ENCODE assay signal across 10 mouse cellular contexts in the genomic region with DNA sequence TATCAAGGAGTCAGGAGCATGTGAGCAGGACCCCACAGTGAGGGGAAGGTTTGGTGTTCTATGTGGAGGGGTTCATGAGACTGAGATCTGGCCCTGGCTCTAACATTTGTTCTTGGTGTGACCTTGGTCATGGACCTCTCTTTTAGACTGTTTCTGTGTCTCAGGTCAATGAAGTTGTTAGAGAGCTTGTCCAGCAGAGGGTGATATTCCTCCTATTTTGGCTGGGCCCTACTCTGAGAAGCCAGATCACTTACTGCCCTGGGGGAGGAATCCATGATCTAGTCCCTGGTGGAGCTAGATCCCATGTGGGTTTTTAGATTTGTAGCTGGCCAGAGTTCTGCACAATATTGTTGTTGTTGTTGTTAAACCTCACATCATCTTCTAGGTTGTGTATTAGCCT. TPM values are rescaled to one million over a fixed set of nuclear protein-coding genes. Genes with fewer than 3 reads are reported as not detected.
A peak's percentile ranks its signal among the peaks of the same experiment; 100 is the strongest.
DNase-seq lines count a peak whose midpoint lies in the region; ATAC-seq lines count a peak whose summit lies in the region.
"Had no signal": no experiment of that assay in that cellular context is flagged by ENCODE, and none has a peak within 500 bp of the region (broad histone marks: within the 10 kb centered on the region; RNA-seq: fewer than 3 reads in every experiment).

No protein-coding gene starts in this region.

- no peak overlapping the region for H3K4me3 ChIP-seq in forebrain, embryonic 16.5 days (replicated peaks; ENCODE audit: low read length)

- no peak overlapping the region for H3K9ac ChIP-seq in forebrain, embryonic 16.5 days (replicated peaks; ENCODE audit: low read depth, low read length)

- peak; percentile 60 for ATAC-seq in neutrophil, adult 5-6 weeks (ENCODE audit: extremely low read depth, insufficient number of reproducible peaks, low FRiP score, poor library complexity, severe bottlenecking)
- ATAC-seq in forebrain, embryonic 16.5 days = no peak

- no peak overlapping the region for H3K27ac ChIP-seq in forebrain, embryonic 16.5 days (ENCODE audit: low read length)

- H3K4me2 ChIP-seq in forebrain, embryonic 16.5 days (ENCODE audit: low read length) = no peak overlapping the region

- no peaks in the 10 kb centered on the region for H3K36me3 ChIP-seq in forebrain, embryonic 16.5 days (ENCODE audit: control insufficient read depth, insufficient read depth)

- no peaks in the 10 kb centered on the region for H3K27me3 ChIP-seq in forebrain, embryonic 16.5 days (replicated peaks; ENCODE audit: control insufficient read depth, insufficient read depth, low read length)

- DNase-seq in gastrocnemius, adult 18-20 months (ENCODE audit: low spot score) = peak; percentile 32
- DNase-seq in gastrocnemius, adult 8-10 months (ENCODE audit: low spot score in 2 of 2) = no peak
- peak; percentile 41 for DNase-seq in 416B (ENCODE audit: low read depth)
- DNase-seq in adrenal gland, postnatal 14 days = peak; percentile 56
- peak; percentile 38 for DNase-seq in forelimb bud, embryonic 11.5 days (ENCODE audit: low read depth, low spot score)
- peak; percentile 59 to 62 for DNase-seq in kidney, postnatal 36 days

- no peaks in the 10 kb centered on the region for H3K9me3 ChIP-seq in forebrain, embryonic 16.5 days (ENCODE audit: control insufficient read depth, low read length)

- H3K4me1 ChIP-seq in forebrain, embryonic 16.5 days (replicated peaks; ENCODE audit: control insufficient read depth, insufficient read depth, low read length) = no peaks in the 10 kb centered on the region; the same call in 1 of the 2 replicates

RNA-seq across cellular contexts. Expression of a gene that starts 23.0 kb away (rescaled TPM):
- not detected for total RNA-seq in gastrocnemius, adult 18-20 months (2021)
- total RNA-seq in gastrocnemius, adult 8-10 months (2022) = not detected
- not detected in 2 replicates for total RNA-seq in adrenal gland, postnatal 14 days (2021)
- total RNA-seq in neutrophil, adult 5-6 weeks (2017) = not detected in 2 replicates
- not detected in 2 replicates for polyA plus RNA-seq in forebrain, embryonic 16.5 days (2015; fragmentation: Nextera tagmentation; extraction: Ambion mirVana)
- total RNA-seq: gastrocnemius, postnatal 36 days had no signal
- polyA plus RNA-seq: liver, embryonic 16.5 days had no signal

RNA-seq across cellular contexts. Expression of a gene that starts 58.8 kb away (rescaled TPM):
- not detected for total RNA-seq in gastrocnemius, adult 18-20 months (2021)
- under 1 TPM in 1 of 4 experiments, not detected in 3; 0.09 TPM for total RNA-seq in gastrocnemius, adult 8-10 months (2022)
- total RNA-seq in adrenal gland, postnatal 14 days (2021) = 0.34 and 0.37 TPM in 2 replicates
- total RNA-seq in neutrophil, adult 5-6 weeks (2017) = not detected in 2 replicates
- not detected in 2 replicates for polyA plus RNA-seq in forebrain, embryonic 16.5 days (2015; fragmentation: Nextera tagmentation; extraction: Ambion mirVana)
- total RNA-seq: gastrocnemius, postnatal 36 days had no signal

Comparison
In these comparisons a context has a peak if more than half of its experiments do, and no peak if none do; other contexts are left out.
1. DNase-seq: peak in gastrocnemius, adult 18-20 months (single experiment), 416B (single experiment), adrenal gland, postnatal 14 days (single experiment), forelimb bud, embryonic 11.5 days (single experiment) and kidney, postnatal 36 days (2 of 2); none in gastrocnemius, adult 8-10 months (0 of 2).